Mouse (Mus musculus): ENCODE results near the gene C1qc. TPM values are rescaled to one million over a fixed set of nuclear protein-coding genes. Genes with fewer than 3 reads are reported as not detected.

The C1qc gene
- polyA plus RNA-seq, 1 experiment, result 4.0 TPM

DNA sequence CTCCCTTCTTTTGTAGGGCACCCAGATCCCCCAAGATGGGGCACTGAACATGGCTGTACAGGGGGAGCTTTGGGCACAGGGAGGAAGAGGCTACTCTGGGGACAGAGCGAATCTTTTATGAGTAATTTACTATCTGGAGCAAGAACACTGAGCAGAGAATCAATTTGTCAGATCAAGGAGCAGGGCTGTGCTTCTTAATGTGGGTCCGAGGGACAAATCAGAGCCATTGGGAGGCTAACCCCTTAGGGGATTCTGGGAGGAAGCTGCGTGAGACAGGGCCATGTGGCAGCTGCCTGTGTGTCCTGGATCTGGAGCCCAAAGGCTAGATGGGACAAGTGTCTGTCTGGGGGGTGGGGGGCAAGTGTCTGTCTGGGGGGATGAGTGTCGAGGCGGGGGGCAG is 27.3 kb downstream of the C1qc start:
- no peak for TF ChIP-seq TAL1 (IDR thresholded peaks at IDR 0.05; ENCODE audit: low read length)
- TF ChIP-seq GATA1 (IDR thresholded peaks at IDR 0.05; ENCODE audit: low read length), result no peak
- no peaks in the 10 kb centered on the region for H3K4me1 ChIP-seq (ENCODE audit: control insufficient read depth)
- H3K9me3 ChIP-seq (ENCODE audit: control insufficient read depth, low read length), result peaks cover 2% of the 10 kb centered on the region; the same call in 1 of the 2 replicates
- H3K4me3 ChIP-seq (replicated peaks), result no peak overlapping the region
- H3K27me3 ChIP-seq (ENCODE audit: control insufficient read depth), result no peaks in the 10 kb centered on the region; the same call in 1 of the 2 replicates
- no peaks in the 10 kb centered on the region for H3K36me3 ChIP-seq (ENCODE audit: control insufficient read depth)

DNA sequence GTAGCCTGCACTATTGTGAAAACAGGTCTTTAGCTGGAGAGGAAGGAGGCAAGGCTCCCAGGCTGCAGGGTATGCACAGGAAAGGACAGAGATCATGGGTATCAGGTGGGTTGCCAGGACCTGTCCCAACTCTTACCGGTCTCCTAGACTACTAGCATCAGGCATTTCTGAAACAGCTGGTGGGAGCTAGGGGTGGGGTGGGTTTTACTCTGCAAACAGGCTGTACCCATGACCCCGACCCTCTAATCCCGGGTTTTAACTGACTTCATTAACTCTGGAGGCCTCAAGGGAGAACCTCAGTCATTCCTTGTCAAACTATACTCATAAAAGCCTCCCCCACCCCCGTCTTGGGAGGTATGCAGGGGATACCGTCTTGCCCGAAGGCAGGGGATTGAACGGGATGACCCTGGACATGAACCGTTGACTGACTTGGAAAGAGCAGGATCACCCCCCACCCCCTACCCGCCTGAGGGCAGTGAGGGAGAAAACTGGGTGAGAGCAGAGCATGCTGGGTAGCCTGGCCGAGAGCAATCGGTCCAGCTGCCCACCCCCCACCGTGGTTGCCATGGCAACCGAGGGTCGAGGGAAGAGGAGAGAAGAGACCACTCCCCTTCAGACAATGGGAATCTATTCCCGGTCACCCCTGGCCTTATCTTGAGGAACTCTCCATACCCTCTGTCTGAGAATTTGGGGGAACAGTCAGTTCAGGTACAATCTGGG is 28.0 kb downstream of the C1qc start:
- H3K9me3 ChIP-seq (ENCODE audit: control insufficient read depth, low read length), result peaks cover 3% of the 10 kb centered on the region
- H3K4me3 ChIP-seq (replicated peaks), result no peak overlapping the region
- H3K27me3 ChIP-seq (ENCODE audit: control insufficient read depth), result no peaks in the 10 kb centered on the region; the same call in 1 of the 2 replicates
- no peaks in the 10 kb centered on the region for H3K4me1 ChIP-seq (ENCODE audit: control insufficient read depth)
- TF ChIP-seq GATA1 (IDR thresholded peaks at IDR 0.05; ENCODE audit: low read length) (no peak), TAL1 (IDR thresholded peaks at IDR 0.05; ENCODE audit: low read length) (no peak)
- H3K36me3 ChIP-seq (ENCODE audit: control insufficient read depth), result no peaks in the 10 kb centered on the region

DNA sequence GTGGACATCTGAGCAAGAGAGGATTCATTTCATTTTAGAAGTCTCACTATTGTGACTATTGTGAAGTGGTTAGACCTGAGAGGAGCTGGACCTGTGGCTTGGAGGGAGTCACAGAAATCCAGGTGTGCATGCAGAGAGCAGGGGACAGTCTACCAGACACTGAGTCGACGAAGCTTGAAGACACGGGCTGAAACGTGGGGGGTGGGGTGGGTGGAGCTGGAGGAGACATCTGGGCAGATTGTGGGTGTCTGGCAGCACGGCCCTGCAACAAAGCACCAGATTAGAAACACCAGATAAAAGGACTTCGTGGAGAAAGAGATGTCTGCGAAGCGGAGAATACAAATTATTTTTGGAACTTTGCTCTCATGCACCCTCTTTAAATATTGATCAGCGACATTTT is 29.3 kb downstream of the C1qc start:
- TF ChIP-seq TAL1 (IDR thresholded peaks at IDR 0.05; ENCODE audit: low read length) (no peak), GATA1 (IDR thresholded peaks at IDR 0.05; ENCODE audit: low read length) (no peak)
- H3K4me1 ChIP-seq (ENCODE audit: control insufficient read depth), result no peaks in the 10 kb centered on the region
- H3K9me3 ChIP-seq (ENCODE audit: control insufficient read depth, low read length), result peaks cover 4% of the 10 kb centered on the region
- H3K36me3 ChIP-seq (ENCODE audit: control insufficient read depth), result no peaks in the 10 kb centered on the region
- H3K4me3 ChIP-seq (replicated peaks), result no peak overlapping the region
- no peaks in the 10 kb centered on the region; the same call in 1 of the 2 replicates for H3K27me3 ChIP-seq (ENCODE audit: control insufficient read depth)

DNA sequence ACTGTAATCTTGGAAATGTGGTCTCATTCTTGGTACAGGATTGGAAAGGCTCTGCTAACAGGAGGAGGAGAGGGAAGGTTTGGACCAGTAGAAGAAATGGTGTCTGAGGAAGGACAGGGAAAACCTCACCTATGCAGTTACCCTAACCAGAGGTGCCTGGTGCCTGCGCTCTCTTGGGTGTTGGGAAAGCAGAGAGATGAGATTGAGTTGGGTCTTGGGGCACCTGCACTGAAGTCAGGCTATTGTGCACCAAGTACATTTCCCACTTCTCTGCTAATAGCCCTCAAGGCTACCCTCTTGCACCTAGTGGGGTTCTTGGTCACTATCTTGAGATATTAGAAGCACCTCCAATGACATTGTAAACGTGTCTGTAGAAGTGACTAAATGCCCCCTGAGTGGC is 30.5 kb downstream of the C1qc start:
- Histone ChIP-seq H3K27me3 (ENCODE audit: control insufficient read depth) (no peaks in the 10 kb centered on the region; the same call in 1 of the 2 replicates), H3K4me1 (ENCODE audit: control insufficient read depth) (no peaks in the 10 kb centered on the region), H3K9me3 (ENCODE audit: control insufficient read depth, low read length) (peaks cover 4% of the 10 kb centered on the region), H3K4me3 (replicated peaks) (no peak overlapping the region), H3K36me3 (ENCODE audit: control insufficient read depth) (no peaks in the 10 kb centered on the region)
- no peak for TF ChIP-seq TAL1 (IDR thresholded peaks at IDR 0.05; ENCODE audit: low read length)
- TF ChIP-seq GATA1 (IDR thresholded peaks at IDR 0.05; ENCODE audit: low read length), result no peak

DNA sequence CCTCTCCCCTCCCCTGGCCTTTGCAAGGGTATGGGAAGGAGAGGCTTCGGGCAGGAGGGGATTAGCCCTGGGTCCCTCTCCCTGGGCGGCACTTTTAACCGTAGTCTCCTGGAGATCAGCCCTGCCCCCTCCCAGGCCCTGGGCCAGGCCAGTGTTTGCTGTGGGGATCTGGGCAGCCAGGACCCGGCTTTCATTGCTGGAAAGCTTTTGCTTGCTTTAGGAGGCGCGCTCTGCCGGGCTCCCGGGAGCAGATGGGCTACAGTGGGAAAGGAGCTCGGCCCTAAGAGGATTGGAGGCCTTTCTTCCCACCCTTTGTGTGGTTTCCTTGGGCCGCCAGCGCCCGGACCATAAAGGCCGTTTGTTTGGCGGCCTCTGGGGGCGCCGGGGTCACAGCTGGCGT is 31.1 kb downstream of the C1qc start:
- H3K36me3 ChIP-seq (ENCODE audit: control insufficient read depth), result no peaks in the 10 kb centered on the region
- H3K27me3 ChIP-seq (ENCODE audit: control insufficient read depth), result no peaks in the 10 kb centered on the region; the same call in 1 of the 2 replicates

DNA sequence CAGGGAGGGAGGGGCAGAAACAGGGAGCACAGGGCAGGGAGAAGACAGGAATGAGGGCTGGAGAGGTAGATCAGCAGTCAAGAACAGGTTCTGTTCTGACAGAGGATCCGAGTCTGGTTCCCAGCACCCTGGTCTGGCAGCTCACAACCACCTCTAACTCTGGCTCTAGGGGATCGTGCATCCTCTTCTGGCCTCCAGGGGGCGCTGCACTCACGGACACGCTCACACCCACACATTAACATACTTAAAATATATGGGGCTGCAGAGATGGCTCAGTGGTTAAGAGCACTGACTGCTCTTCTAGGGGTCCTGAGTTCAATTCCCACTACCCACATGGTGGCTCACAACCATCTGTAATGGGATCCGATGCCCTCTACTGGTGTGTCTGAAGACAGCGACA is 32.8 kb downstream of the C1qc start:
- H3K36me3 ChIP-seq (ENCODE audit: control insufficient read depth), result no peaks in the 10 kb centered on the region
- no peaks in the 10 kb centered on the region for H3K4me1 ChIP-seq (ENCODE audit: control insufficient read depth)
- no peak overlapping the region for H3K4me3 ChIP-seq (replicated peaks)
- peaks cover 4% of the 10 kb centered on the region for H3K9me3 ChIP-seq (ENCODE audit: control insufficient read depth, low read length)
- no peak for TF ChIP-seq TAL1 (IDR thresholded peaks at IDR 0.05; ENCODE audit: low read length)
- no peak for TF ChIP-seq GATA1 (IDR thresholded peaks at IDR 0.05; ENCODE audit: low read length)
- H3K27me3 ChIP-seq (ENCODE audit: control insufficient read depth), result no peaks in the 10 kb centered on the region; the same call in 1 of the 2 replicates

More for the DNA sequence above, 31.1 kb downstream of the C1qc start:
- TF ChIP-seq TAL1 (IDR thresholded peaks at IDR 0.05; ENCODE audit: low read length) (no peak), GATA1 (IDR thresholded peaks at IDR 0.05; ENCODE audit: low read length) (no peak)
- Histone ChIP-seq H3K4me3 (replicated peaks) (no peak overlapping the region), H3K4me1 (ENCODE audit: control insufficient read depth) (no peaks in the 10 kb centered on the region), H3K9me3 (ENCODE audit: control insufficient read depth, low read length) (peaks cover 4% of the 10 kb centered on the region)

DNA sequence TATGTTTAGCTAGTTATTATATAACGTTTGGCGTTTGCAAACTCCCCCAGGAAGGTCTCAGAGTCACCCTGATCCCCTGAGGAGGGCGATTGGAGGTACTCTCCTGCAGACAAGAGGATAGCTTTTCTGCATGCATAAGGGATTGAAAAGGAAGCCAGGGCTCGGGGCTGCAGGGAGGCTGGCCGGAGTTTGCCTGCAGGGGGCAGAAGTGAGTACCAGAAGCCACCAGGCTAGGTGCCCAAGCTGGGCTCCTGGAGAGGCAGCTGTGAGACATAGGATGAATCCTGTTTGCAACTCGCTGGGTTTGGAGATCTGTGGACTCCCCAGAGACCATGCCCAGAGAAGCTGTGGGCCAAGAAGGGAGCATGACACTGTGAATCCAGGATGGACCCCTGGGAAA is 37.8 kb downstream of the C1qc start:
- Histone ChIP-seq H3K9me3 (ENCODE audit: control insufficient read depth, low read length) (peaks cover 4% of the 10 kb centered on the region), H3K4me3 (replicated peaks) (no peak overlapping the region), H3K27me3 (ENCODE audit: control insufficient read depth) (no peaks in the 10 kb centered on the region), H3K4me1 (ENCODE audit: control insufficient read depth) (no peaks in the 10 kb centered on the region), H3K36me3 (ENCODE audit: control insufficient read depth) (no peaks in the 10 kb centered on the region)
- TF ChIP-seq GATA1 (IDR thresholded peaks at IDR 0.05; ENCODE audit: low read length), result no peak

DNA sequence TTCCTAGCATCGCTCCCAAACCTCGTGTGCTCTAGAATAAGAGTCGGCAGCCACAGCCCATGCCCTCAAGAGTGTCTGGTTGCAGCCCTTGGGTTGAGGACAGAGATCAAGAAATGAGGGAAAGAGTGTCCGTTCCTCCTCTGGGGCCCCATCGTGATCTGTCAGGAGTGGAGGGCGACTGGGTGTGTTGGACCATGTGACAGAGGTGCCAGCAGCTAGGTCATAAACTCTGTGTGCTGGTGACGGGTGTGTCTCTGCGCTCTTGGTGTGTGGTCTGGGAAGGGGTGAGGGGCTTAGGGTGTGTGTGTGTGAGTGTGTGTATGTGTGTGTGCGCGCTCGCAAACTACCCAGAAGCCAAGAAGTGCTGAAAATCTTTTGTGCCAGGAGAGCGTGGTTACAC is 39.9 kb downstream of the C1qc start:
- H3K36me3 ChIP-seq (ENCODE audit: control insufficient read depth), result no peaks in the 10 kb centered on the region
- no peaks in the 10 kb centered on the region for H3K27me3 ChIP-seq (ENCODE audit: control insufficient read depth)
- no peaks in the 10 kb centered on the region for H3K4me1 ChIP-seq (ENCODE audit: control insufficient read depth)
- no peaks in the 10 kb centered on the region for H3K9me3 ChIP-seq (ENCODE audit: control insufficient read depth, low read length)
- no peak for TF ChIP-seq TAL1 (IDR thresholded peaks at IDR 0.05; ENCODE audit: low read length)
- TF ChIP-seq GATA1 (IDR thresholded peaks at IDR 0.05; ENCODE audit: low read length), result no peak
- H3K4me3 ChIP-seq (replicated peaks), result no peak overlapping the region

DNA sequence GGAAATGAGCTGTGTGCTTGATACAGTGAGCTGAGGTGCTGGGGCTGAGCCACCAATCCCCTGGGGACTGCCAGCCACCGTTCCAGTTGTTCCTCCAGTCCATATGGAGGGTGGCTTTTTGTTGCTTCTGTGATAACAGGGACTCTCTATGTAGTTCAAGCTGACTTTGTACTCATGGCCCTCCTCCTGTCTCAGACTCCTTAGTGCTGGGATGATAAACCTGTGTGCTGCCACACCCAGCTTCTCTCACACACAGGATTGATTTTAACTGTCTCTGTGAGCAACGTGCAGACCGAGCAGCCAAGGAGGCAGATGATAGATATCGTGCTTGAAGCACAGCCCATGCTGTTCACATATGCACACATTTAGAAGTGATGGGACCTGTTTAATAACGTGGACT is 40.7 kb downstream of the C1qc start:
- Histone ChIP-seq H3K9me3 (ENCODE audit: control insufficient read depth, low read length) (no peaks in the 10 kb centered on the region), H3K36me3 (ENCODE audit: control insufficient read depth) (no peaks in the 10 kb centered on the region), H3K4me1 (ENCODE audit: control insufficient read depth) (no peaks in the 10 kb centered on the region), H3K27me3 (ENCODE audit: control insufficient read depth) (no peaks in the 10 kb centered on the region), H3K4me3 (replicated peaks) (no peak overlapping the region)
- no peak for TF ChIP-seq GATA1 (IDR thresholded peaks at IDR 0.05; ENCODE audit: low read length)
- TF ChIP-seq TAL1 (IDR thresholded peaks at IDR 0.05; ENCODE audit: low read length), result no peak

DNA sequence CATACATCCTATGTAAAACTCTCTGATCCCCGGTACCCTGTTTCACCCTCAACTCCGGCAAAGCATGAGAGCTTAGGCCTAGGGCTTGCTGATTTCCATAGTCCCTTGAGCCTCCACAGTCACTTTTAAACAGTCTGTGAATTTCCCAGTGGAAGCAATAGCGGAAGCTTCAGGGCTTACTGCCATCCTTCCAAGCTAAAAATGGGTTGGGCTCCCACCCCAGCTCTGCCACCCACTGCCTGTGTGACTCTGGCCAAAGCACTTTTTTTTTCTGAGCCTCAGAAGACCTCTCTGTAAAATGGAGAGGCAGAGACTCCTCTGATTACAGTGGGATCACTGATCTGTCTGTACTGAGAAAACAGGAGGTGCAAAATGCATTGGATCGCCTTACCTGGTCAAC is 44.3 kb downstream of the C1qc start:
- Histone ChIP-seq H3K9me3 (ENCODE audit: control insufficient read depth, low read length) (no peaks in the 10 kb centered on the region), H3K27me3 (ENCODE audit: control insufficient read depth) (no peaks in the 10 kb centered on the region), H3K4me1 (ENCODE audit: control insufficient read depth) (no peaks in the 10 kb centered on the region), H3K36me3 (ENCODE audit: control insufficient read depth) (no peaks in the 10 kb centered on the region), H3K4me3 (replicated peaks) (no peak overlapping the region)
- TF ChIP-seq GATA1 (IDR thresholded peaks at IDR 0.05; ENCODE audit: low read length), result no peak
- no peak for TF ChIP-seq TAL1 (IDR thresholded peaks at IDR 0.05; ENCODE audit: low read length)
